Mouse (Mus musculus) splenic B cell, adult 2 months (primary cell): ENCODE results near the gene Prr30.
"Not testable (repeated sequence)": the region's sequence is repeated elsewhere in the genome, so short reads cannot be mapped to it uniquely, and the experiment has no call there.

Source experiments
- DNase-seq: peaks from one replicate; pipeline ENCODE4 v3.0.0-alpha.2; 2011; ENCODE audit warnings: low read depth, low spot score
- H3K27me3 ChIP-seq: 2 replicates; pipeline ENCODE4 v1.6.1; 2012; ENCODE audit warnings: mild to moderate bottlenecking, low read length, moderate library complexity, mixed read lengths; ENCODE audit not compliant: control insufficient read depth, poor library complexity, insufficient read depth, severe bottlenecking
- H3K36me3 ChIP-seq: 2 replicates; pipeline ENCODE4 v1.6.1; 2012; ENCODE audit warnings: mild to moderate bottlenecking, low read length, moderate library complexity, mixed read lengths; ENCODE audit not compliant: control insufficient read depth, poor library complexity, insufficient read depth, severe bottlenecking

The Prr30 gene

GRCm38 (mm10) chr14:101200230-101200629 is at the start of gene Prr30:
Gene Prr30 (minus strand): TSS chr14:101200330.
- Histone ChIP-seq H3K27me3 (no peaks in the 10 kb centered on the region), H3K36me3 (no peaks in the 10 kb centered on the region)
- DNase-seq, result no peak

GRCm38 (mm10) chr14:101246793-101247192 is 46.7 kb upstream of the Prr30 start:
- Histone ChIP-seq H3K36me3 (no peaks in the 10 kb centered on the region), H3K27me3 (no peaks in the 10 kb centered on the region)
- no peak for DNase-seq

DNA sequence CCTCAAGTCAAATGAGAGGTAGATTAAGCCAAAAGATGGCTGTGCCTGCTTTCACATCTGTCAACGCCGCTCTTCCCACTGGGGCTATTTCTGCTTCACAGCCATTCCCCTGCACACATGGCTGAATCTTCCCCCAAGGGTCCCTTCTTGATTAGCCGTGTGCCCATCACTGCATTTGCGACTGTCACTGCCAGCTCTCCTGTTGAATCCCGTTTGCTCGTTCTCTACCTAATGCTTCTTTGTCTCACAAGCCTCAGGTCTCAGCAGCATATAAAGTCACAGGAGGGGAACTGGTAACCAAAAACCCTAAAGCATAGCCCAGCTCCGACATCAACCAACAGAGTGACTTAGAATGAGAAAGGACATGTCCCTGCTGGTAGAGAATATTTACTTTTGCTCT is 45.6 kb upstream of the Prr30 start:
- DNase-seq, result no peak
- no peaks in the 10 kb centered on the region for H3K36me3 ChIP-seq
- no peaks in the 10 kb centered on the region for H3K27me3 ChIP-seq

- not testable (repeated sequence) for H3K27me3 ChIP-seq, DNase-seq, H3K36me3 ChIP-seq
Observed at GRCm38 (mm10) chr14:101244441-101244840, 44.3 kb upstream of the Prr30 start.

DNA sequence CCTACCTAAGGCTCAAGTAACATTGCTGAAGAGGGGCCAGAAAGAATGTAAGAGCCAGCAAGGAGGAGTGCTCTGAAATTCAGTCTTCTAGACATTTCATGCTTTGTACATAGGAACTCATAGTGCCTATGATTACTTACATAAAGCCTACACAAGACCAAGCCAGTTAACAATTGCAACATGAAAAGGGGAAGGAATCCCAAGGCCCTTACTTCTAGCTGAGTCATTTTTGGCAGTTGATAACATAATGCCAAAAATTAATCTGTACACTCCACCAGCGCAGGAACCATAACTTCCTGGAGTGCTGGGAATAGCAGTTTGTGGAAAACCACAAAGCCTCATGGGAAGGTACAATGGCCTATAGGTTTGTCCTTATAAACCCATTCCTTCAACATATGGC is 37.8 kb upstream of the Prr30 start:
- no peaks in the 10 kb centered on the region for H3K36me3 ChIP-seq
- no peak for DNase-seq
- H3K27me3 ChIP-seq, result no peaks in the 10 kb centered on the region

DNA sequence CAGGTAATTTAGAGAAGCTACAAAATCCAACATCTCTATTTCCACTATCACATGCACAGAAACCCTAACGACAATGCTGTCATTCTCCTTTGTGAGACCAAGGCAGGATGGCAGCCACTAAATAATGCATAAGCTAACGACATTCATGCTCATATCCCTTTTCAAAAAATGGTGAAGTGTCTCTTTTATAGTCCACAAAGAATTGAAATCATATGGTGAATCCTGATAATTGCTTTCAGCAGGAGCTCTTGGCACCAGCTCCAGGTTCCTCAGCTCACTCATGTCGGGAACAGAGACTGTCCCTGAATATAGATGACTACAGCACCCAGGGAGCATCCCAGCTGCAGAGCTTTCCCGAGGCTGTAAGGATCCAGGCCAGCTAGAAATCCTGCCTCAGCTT is 28.9 kb upstream of the Prr30 start:
- Histone ChIP-seq H3K36me3 (no peaks in the 10 kb centered on the region), H3K27me3 (no peaks in the 10 kb centered on the region)
- no peak for DNase-seq

- no peak for DNase-seq
- Histone ChIP-seq H3K36me3 (no peaks in the 10 kb centered on the region), H3K27me3 (no peaks in the 10 kb centered on the region)
Observed at GRCm38 (mm10) chr14:101222319-101222718, 22.2 kb upstream of the Prr30 start.

GRCm38 (mm10) chr14:101172258-101172657 is 27.9 kb downstream of the Prr30 start:
- Histone ChIP-seq H3K36me3 (no peaks in the 10 kb centered on the region), H3K27me3 (no peaks in the 10 kb centered on the region)
- no peak for DNase-seq
